Mouse (Mus musculus) ES-Bruce4 (cell line): ENCODE results near the gene Hapln2.

ENCODE experiments used
- CTCF ChIP-seq: IDR thresholded peaks from one replicate; pipeline ENCODE4 v1.8.1; 2011; ENCODE audit warnings: low read depth, low read length
- POLR2A ChIP-seq: IDR thresholded peaks from one replicate; pipeline ENCODE4 v1.8.1; 2011; ENCODE audit warnings: low read length; ENCODE audit not compliant: insufficient read depth

DNA sequence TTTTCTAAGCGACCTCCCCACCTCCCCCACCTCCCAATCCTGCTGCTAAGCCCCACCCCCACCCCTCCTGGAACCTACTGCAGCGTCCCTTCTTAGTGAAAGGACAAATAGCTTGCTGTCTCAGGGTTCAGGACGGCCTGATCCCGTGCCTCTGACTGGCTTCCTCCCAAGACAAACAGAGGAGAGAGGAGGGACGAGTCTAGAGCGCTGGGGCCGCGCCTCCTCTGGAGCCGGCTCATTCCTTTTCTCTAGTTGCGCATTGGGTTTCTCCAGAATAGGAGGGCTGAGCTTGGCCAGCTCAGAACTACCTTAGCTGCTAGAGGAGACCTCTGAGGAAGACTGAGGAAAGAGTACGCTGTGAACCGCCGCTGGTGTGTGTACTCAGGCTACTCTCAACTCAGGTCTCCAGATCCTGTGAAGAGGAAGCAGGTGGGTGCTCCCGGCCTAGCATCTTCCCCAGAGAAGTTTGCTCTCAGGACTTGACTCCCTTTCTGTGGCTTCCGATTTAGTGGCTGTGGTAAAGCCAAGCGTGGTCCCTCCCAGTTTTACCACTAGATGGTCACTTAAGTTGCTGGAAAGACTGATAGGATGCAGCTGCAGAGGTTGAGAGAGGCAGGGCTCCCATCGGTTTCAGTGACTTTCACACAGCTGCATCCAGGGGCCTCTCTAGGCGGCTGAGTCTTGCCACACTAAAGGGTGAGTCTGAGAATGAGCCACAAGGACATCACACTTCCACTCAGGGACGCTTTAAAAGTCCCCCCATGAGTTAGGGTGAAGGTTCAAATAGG lies 3.4 kb upstream of the Hapln2 start:
- TF ChIP-seq CTCF, result no peak
- no peak for TF ChIP-seq POLR2A
